Mouse (Mus musculus) liver, adult 2 months (tissue): ENCODE results near the gene Hemk1.

ENCODE experiments used
- CTCF ChIP-seq: fragments of 200-500 bp; IDR thresholded peaks from 2 replicates; pipeline ENCODE4 v1.5.1; 2011; ENCODE audit warnings: low read depth, low read length, control low read depth
- POLR2A ChIP-seq: fragments of 200-500 bp; IDR thresholded peaks from 2 replicates; pipeline ENCODE4 v1.6.1; 2011; ENCODE audit warnings: low read length, control low read depth; ENCODE audit not compliant: insufficient read depth; ENCODE audit errors: extremely low read depth

DNA sequence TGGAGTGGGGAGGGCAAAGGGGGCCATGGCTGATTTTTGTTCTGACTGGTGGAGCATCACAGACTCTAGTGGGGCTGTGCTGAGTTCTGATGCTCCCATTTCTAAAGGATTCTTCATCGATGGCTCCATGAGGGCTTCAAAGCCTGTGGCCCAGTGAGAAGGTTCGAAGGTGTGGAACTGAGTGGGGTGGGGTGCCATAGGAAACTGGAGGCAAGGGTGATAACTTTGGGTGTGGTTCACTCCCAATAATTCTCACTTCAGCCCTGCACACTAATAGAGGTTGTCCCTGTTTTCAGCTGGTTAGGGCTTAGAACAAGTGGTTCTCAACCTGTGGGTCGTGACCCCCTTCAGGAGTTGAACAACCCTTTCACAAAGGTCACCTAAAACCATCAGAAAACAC lies 33.8 kb downstream of the Hemk1 start:
- TF ChIP-seq POLR2A (no peak), CTCF (no peak)
